Mouse (Mus musculus) large intestine, adult 2 months (tissue): Measurements from ENCODE around the gene Gbx2. TPM values are rescaled to one million over a fixed set of nuclear protein-coding genes. Genes with fewer than 3 reads are reported as not detected.

Source experiments
- DNase-seq: peaks from one replicate; pipeline ENCODE4 v3.0.0-alpha.2; 2012; ENCODE audit warnings: low read depth, low spot score
- WGBS: fragments of 180-500 bp; shearing (Covaris S2); methylation state at CpG from one replicate; pipeline ENCODE4 v1.1.7; 2018; 5-methylcytosine and 5-hydroxymethylcytosine counted together
- polyA plus RNA-seq: library from polyadenylated mRNA; depleted of rRNA; stranded (reverse); fragments of >200 nt; gene quantifications from 2 replicates; pipeline ENCODE4 v1.2.3, GENCODE M21; 2012

Gbx2 gene
- polyA plus RNA-seq, 1 experiment = 0.09 TPM

- DNase-seq = no peak
- WGBS = 58% methylated on average over 6 of the region's 6 CpGs
Measured at GRCm38 (mm10) chr1:89919206-89919605, 11.8 kb downstream of the Gbx2 start.

DNA sequence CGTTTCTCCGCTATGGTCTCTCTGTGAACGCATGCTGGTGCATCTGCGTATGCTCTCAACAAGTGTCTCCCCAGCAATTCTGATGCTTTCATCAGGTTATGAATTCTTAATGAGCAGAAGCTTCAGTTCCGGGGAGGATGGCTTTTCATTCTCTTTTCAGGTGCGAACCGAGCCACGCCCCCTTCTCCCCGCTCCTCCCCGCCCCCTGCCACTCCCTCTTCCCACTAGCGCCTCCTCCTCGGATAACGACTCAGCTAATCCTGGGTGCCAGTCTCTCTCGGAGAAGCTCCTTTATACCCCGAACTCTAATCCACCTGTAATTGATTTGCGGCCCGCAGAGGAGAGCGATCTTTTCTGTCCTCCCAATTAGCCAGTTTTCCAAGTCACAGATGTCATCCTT, 12.9 kb downstream of the Gbx2 start:
- DNase-seq = no peak
- WGBS = 26% methylated on average over 18 of the region's 18 CpGs

- no peak for DNase-seq
Measured at GRCm38 (mm10) chr1:89913611-89914010, 17.4 kb downstream of the Gbx2 start.

DNA sequence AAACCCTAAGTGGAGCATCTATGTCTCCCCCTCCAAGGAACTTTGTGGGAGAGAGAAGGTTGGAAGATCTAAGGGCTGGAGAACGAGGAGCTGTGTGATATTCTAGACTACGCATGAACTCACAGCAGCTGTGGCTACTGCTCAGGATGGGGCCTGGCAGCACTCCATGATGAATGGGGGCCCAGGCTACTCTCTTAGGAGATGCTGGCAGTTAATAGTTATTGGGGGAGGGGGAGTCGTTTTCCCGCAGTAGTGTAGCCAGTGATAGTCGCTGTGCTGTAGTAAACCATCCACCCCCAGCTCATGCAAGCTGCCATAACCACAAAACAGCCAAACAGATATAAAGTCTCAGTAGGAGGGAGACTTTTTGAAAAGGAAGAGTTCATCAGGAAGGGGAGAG, 18.6 kb downstream of the Gbx2 start:
- 53% methylated on average over 5 of the region's 5 CpGs for WGBS
- DNase-seq = no peak

More at GRCm38 (mm10) chr1:89913611-89914010, 17.4 kb downstream of the Gbx2 start:
- WGBS = 72% methylated on average over 4 of the region's 4 CpGs

- no peak for DNase-seq
Measured at GRCm38 (mm10) chr1:89909796-89910195, 21.2 kb downstream of the Gbx2 start.

GRCm38 (mm10) chr1:89902641-89903040, 28.3 kb downstream of the Gbx2 start:
- 55% methylated on average over 1 of the region's 1 CpGs for WGBS
- no peak for DNase-seq

More at GRCm38 (mm10) chr1:89909796-89910195, 21.2 kb downstream of the Gbx2 start:
- 87% methylated on average over 8 of the region's 8 CpGs for WGBS

DNA sequence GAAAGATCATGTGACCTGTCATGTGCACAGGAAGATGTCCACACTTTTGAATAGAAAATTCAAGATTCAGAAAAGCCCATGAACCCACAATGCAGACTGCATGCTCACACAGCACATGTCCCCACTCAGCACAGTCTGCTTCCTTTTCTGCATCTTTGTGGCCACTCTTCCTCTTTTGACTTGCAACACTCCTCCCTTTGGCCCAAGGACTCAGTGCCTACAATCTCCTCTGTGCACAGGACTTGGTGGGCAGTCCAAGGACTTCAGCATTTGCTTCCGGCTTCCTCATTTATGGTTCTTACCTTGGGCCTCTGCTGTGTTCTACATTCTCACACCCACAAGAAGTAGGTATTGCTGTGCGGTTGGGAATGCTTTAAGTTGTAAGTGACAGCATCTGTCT, 28.7 kb downstream of the Gbx2 start:
- WGBS = 75% methylated on average over 2 of the region's 2 CpGs
- no peak for DNase-seq

DNA sequence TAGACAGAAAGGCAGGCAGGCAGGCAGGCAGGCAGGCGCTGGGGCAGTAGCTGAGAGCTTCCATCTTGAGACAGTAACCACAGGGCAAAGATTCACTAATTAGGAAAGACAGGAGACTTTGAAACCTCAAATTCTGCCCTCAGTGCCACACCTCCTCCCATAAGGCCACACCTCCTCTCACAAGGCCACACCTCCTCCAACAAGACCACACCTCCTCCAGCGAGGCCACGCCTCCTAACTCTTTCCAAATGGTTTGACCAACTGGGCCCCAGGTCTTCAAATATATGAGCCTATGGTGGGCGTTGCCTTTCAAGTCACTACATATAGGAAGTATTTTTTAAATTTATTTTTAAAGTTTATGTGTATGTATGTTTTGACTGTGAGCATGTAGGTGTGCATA, 29.6 kb downstream of the Gbx2 start:
- no peak for DNase-seq
- 77% methylated on average over 4 of the region's 4 CpGs for WGBS

DNA sequence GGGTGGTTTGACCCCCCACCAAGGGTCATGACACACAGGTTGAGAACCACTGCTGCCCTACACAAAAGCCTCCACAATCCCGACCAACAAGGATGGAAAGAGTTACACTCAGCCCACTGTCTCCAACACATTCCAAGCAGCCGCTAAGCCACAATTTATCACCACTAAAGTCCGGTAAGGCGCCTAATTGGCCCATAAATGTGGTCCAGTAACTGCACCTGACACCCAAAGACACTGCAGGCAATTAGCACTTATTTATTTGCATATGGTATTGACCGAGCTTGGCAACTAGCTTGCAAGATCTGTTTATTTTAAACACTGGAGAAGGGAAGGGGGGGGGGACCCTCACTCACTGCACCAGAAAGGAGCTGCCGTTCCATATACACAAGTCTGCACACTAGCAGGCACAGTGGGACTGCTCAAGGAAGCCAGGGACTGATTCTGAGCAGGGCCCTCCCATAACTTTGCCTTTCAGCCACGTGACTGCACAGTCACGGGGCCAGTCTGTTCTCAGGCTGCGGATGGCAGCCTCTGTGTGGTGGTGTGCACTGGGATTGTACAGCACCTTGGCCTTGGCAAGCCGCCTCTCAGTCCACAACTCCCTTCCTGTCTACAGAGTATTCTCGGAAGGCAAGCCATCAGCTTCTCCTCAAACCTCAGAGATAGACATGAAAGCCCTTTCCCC, 31.1 kb downstream of the Gbx2 start:
- no peak for DNase-seq
- 50% methylated on average over 11 of the region's 11 CpGs for WGBS

DNA sequence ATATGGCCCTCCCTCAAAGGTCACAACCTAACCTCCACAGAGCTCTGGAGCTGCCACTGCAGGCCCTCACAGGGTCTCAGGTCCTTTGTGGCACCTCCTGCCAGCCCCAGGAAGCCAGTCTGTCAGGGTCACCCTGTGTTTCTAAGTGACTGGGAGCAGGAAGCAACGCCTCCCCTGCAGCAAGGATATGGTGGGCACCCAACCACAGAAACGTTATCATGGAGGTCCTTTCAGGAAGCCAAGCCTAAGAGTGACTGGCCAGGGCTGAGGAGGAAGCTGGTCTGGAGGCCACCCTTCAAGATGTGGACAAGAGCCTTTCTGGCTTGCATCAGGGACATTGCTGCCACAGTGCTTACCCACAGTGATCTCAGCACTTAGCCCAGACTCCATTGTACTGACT, 31.9 kb downstream of the Gbx2 start:
- DNase-seq = no peak
- WGBS = 65% methylated on average over 2 of the region's 2 CpGs

GRCm38 (mm10) chr1:89895801-89896200, 35.2 kb downstream of the Gbx2 start:
- 77% methylated on average over 5 of the region's 5 CpGs for WGBS
- no peak for DNase-seq

DNA sequence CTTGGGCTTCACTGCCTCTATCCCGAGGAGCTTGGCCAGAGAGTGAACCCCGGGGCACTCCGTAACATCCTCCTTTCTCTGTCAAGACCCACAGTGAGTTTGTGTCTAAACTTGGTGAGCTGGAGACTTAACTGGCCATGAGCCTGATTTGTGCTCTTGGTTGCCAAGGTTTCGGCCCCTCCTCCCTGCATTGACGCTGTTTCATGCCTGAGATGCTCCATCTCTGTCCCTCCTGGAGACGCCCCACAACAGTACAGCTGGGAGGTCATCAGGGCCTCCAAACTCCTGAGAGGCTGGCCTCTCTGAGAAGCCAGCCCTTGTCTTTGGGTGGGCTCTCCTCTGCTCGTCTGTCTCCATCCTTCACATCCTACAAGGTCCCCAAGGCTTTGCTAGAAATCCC, 38.7 kb downstream of the Gbx2 start:
- no peak for DNase-seq
- WGBS = 75% methylated on average over 7 of the region's 7 CpGs

DNA sequence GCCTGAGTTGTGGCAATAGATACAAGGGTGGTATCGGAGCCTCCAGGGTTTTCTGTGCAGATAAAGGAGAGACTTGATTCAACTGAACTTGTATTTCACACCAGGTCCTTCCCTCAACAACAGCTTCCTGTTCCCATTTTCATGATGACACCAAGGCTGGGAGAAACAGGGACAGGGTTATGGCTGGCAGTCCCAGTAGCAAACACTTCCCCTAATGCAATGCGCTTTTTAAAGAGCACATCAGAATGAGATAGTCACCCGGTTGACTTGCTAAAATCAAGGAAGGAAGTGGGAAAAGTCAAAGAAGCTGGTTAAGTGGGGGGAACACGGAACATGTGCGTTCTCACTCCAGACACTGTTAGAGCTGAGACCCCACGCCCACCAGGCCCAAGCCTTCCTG, 39.6 kb downstream of the Gbx2 start:
- WGBS = 79% methylated on average over 6 of the region's 6 CpGs
- DNase-seq = no peak

DNA sequence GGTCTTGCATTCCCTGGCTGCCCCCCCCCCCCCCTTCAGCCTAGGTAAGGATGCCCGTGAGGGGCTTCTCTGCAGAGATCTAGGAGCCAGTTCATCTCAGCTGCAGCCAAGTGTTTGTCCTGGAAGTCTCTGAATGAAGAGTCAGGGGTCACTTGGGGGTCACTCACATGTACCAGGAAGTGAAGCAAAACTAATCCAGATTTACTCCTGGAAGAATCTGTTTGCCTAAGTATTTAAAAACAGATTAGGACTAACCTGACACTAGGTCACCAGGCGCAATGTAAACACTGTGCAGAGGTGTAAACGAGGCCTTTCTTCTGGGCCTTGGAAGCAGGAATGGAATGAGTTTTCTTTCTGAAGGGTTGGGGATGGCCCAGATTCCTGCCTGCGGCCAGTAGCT, 45.3 kb downstream of the Gbx2 start:
- 55% methylated on average over 4 of the region's 4 CpGs for WGBS

DNA sequence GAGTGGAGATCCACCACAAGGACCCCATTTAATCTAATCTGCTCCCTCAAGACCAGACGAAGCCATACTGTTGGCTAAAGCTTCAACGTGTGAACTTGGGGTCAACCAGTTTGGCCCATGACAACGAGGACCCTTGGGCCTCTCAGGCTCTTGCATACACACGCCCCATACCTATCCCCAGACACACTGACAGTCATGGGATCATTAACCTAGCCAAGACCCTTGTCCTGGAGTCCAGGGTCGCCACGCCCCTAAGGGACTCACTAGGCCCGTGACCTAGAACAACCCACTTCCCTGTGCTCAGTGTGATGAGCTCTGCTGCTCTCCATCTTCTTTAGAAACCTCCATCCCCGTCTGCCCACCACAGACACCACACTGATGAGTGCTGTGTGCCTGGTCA, 46.6 kb downstream of the Gbx2 start:
- 77% methylated on average over 8 of the region's 8 CpGs for WGBS
- DNase-seq = no peak

More for the DNA sequence above, 45.3 kb downstream of the Gbx2 start:
- no peak for DNase-seq

GRCm38 (mm10) chr1:89880834-89881233, 50.1 kb downstream of the Gbx2 start:
- no peak for DNase-seq
- WGBS = 83% methylated on average over 10 of the region's 10 CpGs

DNA sequence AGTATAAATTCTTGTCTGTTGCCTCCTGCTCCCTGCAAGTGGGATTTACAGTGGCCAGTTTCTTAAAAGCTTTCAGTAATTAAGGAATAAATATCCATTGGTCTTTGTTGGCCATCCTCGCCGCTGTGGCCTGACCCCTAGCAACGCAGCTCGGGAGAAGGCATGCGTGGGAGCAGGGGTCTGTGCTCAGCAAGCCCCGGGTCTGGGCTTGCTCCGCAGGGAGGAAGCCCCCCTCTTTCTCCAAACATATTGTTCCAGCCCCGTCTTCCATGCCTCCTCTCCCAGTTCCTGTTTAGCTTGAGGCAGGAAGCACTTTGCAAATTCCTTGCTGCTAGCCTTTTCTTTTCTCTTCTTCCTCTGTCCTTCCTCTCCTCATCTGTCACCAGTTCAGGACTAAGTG, 50.8 kb downstream of the Gbx2 start:
- no peak for DNase-seq
- 68% methylated on average over 8 of the region's 8 CpGs for WGBS

- DNase-seq = no peak
- 91% methylated on average over 11 of the region's 11 CpGs for WGBS
Measured at GRCm38 (mm10) chr1:89878496-89878895, 52.5 kb downstream of the Gbx2 start.
